Mouse (Mus musculus) cerebellum, postnatal 25 days (tissue): ENCODE data around the gene Ssr1.

ENCODE experiments used
- DNase-seq, 2 experiments: peaks; one replicate each; pipeline ENCODE4 v3.0.0; 2021; ENCODE audit warnings: mixed read lengths in 2 of 2

The Ssr1 gene

DNA sequence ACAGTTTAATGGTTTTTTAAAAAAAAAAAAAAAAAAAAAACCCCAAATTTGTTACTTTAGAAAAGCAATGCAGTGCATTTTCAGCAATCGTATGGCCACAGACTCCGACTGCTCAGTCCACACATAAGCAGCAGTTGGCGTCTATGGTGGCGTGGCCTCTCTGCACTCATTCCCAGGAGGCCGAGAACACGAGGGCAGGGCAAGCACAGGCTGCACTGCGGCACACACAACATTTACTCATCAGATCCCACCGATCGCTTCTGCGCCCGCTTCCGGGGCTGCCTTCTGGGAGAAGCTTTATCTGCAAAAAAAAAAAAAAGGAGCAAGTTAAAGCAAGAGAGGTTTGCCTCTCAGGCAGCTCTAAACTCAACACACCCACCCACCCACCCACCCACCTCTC is 14.5 kb downstream of the Ssr1 start:
- no peak for DNase-seq

DNA sequence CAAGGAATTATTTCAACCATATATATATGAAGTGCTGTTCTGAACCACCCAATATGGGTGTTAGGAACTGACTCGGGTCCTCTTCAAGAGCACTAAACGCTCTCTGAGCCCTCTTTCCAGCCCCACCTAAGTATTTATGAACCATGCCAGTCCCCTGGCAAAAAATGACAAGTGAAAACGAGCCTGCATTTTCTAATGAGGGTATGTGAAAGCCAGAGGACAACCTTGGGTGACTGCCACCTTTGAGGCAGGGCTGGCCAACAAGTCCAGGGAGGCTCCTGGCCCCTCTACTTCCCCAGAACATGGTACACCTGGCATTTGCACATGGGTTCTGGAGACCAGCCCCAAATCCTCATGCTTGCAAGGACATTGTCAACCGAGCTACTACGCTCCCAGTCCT is 19.3 kb downstream of the Ssr1 start:
- DNase-seq: no peak

DNA sequence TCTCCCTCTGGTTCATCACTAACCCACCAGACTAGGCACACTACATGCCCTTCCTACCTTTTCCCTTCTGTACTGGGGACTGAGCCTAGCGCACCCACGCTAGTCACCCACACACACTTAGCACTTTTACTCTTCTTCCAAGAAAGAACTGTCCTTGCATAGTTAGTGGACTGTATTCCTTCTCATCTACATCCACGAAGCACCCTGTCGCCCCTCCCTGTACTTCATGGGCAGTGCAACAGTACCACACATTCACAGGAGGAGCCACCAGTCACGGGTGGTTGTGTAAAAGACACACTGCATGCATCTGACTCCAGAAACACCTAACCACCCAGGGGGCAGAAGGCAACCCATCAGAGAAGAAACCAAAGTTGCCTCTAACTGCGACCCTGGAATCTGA is 20.0 kb downstream of the Ssr1 start:
- DNase-seq: no peak

DNA sequence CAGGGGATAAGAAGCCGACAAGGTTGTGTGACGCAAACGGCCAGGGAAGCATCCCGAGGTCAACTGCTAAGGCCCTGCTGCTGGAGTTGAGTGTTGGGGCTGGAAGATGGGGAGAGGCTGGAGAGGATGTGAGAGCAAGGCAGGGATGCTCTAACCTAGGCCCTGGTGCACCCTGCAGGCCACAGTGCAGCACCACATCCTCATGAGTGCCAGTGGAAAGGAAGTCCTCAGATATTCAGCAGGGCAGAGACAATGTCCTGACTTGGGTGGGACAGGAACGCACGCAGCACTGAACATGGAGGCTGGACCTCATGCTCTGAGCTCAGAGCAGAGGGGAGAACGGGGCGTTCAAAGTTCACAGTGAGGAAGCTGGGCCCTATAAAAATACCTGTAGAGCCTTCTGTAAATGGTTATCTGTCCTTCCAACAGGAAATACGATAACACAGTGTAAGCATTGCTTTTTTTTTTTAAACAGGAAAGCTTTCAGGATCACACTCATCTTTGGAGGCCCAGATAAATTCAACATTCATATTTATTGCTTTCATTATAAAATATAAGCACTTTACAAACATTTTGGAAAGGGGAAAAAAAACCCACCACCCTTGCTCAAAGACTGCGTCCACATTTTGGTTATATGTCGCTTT is 23.0 kb downstream of the Ssr1 start:
- DNase-seq: no peak

DNA sequence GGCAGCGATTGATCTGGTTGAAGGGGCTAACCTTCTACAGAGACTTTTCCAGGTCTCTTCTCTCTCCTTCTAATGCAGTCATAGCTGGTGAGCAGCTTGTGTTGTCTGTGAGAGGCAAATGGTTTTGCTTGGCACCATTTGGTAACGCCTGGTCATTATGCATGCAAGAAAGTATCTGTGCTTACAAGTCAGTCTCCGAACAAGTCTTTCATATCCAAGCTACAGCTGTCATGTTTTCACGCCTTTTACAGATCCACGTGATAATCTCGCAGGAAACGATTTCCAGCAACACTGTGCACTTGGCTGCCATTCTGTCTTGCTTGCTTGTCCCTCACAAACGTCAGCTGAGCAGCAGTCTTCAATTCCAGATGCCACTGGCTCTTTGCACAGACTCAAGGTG is 24.0 kb downstream of the Ssr1 start:
- no peak for DNase-seq

DNA sequence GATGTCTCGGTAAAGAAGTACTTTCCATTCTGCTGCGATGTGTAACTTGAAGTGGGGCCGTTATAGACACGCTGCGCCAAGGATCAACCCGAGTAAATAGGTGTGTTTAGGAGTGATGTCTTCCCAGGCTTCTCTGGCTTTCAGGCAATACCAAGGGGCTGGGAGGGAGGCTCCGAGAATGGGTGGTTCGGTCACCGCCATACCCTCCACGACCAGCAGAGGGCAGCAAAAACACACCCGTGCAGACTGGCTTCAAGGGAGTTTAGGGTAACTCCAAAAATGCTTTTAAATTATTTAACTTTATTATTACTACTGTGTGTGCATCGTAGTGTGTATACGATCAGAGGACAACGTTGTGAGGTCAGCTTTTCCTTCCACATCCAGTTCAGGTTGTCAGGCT is 24.7 kb downstream of the Ssr1 start:
- DNase-seq: peak; percentile 88 to 91

DNA sequence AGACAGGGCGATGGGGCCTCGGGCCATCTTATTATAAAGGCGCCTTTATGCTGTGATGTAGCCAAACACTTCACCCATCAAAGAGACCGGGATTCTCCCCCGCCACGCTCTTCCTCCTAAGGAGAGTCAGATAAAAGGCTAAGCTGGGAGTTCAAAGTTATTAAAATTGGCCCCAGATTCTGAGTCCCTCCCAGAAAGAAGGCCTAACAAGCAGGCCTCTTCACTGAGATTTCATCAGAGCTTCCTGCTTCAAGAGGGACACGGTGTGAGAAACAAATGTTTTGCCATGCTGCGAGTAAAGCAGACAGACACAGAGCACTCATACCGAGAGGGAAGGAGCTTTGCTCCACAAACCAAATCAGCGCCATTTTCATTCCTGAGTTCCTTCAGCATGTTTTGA is 26.5 kb downstream of the Ssr1 start:
- no peak for DNase-seq

DNA sequence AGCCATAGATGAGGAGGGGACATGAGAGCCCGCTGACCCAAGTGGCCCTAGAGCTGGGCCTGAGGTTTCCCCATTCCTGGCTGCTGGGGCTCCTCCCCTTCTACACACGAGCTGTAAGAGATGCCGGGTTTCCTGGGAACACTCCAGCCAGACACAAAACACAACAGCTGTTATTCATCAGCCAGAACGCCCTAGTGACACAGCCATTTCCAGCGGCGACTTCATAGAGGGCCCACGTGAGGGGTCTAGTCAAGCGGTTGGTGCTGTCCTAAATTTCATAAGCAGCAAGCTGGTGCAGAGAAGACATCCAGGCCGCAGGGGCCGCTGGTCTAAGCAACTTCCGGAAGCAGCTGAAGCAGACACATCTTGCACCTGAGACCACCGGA is 27.0 kb downstream of the Ssr1 start:
- no peak for DNase-seq

DNA sequence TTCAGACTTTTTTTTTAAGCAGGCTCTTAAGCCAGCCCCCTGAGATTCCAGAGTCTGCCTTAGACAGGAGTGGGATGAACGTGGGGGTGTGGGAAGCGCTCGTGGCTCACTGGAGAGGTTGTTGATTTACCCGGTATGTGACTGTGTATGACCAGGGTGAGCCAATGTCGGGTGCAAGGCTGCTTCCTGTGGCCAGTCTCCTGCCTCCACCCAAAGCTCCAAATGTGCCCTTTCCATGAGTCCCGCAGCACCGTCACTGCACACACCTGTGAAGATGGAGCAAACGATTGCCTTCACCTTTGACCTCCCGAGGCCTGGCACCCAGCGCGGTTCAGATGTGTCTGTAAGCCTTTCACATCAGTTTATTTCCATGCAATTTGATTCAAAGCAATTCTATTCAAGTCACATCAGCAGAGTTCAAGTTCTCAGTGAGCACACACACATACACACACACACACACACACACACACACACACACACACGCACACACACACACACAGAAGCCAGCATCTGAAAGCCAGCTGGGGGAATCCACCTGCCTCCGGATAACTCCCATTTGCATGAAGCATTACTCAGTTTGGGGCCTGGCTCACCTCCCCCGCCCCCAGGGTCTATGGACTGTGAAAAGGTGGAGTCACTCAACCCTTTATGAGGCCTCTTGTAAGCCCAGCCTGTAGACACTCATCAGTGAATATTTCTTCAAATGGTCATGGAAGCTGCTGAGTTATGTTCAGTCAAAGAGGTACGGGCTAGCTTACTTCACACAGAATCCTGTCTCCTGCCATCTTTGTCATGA is 27.6 kb downstream of the Ssr1 start:
- DNase-seq: no peak

DNA sequence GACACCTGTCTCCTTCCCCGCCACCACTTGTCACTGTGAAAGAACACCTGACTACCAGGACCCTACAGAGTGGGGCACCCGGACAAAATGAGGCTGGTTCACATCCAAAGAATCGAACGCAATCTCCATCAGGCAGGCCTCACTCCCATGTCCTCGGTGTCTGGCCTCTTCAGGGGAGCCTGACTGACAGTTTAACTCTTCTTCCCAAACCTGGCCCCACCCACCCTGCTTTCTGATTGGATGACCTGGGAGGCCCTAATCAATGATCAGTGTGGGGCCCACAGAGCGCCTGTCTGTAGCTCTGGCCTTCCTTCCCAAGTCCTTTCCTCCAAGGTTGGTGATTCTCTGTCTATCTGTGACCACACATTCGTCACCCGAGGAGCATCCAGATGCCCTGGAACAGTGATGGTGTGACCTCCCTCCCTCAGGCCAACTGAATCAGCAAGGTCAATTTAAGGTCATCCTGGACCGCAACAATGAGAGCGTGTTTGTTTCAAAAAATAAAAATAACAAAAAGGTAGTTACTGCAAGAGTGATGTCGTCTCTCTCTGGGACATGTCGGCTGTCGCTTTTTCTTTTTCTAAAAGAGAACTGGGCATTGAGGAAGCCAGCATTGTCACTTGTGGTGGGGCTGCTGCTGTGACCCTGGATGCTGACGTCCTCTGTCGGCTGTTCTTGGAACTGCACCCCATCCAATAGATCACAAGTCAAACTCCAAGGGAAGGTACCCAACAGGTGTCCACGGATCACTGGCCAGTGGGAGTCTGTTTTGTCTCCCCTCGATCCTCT is 28.7 kb downstream of the Ssr1 start:
- DNase-seq: no peak

DNA sequence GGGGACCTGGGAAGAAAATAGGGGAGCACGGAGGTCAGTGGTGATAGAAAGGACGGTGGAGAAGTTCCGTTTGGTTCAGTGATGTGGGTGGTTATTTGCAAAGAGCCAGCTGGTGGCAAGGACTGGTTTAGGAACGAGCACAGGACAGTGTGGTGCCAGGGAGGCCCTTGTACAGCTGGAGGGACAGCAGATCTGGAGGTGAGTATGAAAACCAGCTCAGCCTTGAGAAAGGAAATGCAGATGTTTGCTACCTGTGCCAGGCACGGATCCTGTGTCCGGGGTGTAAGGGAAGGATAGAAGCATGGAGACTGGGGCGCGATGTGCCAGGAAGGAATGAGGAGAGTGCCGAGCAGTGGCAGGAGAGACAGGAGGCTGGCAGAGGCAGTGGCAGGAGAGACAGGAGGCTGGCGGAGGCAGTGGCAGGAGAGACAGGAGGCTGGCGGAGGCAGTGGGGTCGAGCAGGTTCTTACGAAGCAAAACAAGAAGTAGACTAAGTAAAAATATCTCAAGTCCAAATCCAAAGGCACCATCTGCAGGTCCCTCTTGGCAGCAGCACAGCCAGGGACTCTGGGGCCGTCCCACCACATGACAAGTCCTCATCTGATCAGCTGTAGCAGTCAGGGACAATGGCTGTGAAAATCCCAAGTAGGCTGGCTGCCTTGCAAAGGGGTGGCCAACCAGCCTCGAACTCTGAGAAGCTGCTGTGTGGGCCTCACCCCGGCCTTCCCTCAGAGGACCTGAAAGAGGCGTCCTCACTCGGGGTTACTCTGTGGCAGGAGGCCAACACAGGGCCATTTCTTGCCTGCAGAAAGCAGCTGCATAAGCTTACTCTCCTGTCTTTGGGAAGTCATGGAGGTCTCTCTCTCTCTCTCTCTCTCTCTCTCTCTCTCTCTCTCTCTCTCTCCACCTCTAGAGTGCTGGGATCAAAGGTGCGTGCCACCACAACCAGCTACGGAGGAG is 29.6 kb downstream of the Ssr1 start:
- no peak for DNase-seq

DNA sequence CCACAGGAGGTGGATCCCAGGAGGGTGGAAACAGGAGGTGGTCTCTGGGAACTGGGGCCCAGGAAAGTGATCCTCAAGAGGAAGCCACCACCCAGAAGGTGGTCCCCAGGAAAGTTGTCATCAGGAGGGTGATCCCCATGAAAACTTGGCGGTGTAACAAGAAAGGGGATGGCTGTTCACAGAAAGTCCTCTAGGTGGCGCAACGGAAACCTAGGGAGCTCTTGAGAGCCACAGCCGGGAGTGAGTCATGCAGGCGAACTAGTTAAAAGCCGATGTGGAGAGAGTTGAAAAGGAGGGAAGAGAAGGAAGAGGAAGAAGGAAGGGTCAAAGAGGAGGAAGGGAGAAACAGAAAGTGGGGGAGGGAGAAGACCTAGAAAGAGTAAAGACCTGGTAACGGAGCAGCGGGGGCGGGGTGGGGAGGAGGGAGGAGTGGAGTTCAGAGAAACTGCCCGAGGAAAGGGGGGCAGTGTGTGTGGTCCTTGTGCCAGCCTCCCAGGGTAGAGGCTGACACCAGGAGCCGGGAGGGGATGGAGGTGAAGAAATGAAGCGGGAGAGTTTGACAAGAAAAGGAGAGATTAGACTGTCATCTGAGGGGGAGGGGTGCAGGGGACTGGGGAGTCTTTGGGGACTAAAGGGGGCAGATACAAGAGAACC is 30.5 kb downstream of the Ssr1 start:
- peak; percentile 58 to 79 for DNase-seq

DNA sequence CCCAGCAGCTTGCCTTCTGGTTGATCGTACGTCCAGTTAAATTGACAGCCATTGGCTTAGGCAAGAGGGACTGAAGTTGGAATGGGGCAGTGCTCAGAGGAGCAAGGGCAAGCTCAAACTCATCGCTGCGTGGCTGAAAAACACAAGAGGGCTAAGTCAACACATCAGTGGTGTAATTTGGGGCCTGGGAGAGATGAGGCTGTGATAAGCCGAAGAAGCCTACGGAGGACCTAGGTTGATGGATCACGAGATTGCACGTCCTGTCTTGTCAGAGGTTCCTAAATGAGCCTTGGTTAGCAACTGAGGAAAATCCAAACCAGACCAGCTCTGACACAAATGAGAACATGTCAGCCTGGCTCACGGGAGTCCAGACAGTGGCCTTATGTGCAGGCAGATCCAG is 31.5 kb downstream of the Ssr1 start:
- DNase-seq: no peak

DNA sequence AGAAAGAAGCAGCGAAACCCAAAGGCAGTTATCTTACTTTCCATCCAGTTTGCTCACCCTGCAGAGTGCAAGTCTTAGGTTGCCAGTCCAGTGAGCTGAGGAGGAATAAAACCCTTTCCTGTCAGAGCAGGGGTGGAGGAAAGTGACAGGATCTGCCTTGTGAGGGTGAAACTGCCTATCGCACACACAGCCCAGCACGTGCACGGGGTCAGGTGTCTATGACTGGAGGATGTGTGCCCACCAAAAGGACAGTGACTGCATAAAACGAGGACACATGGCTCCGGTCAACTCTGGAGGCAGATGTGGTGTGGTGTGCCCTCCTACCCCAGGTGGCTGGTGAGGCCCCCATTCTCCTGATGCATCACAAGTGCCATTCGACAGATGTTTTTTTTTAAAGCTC is 34.1 kb downstream of the Ssr1 start:
- no peak for DNase-seq

DNA sequence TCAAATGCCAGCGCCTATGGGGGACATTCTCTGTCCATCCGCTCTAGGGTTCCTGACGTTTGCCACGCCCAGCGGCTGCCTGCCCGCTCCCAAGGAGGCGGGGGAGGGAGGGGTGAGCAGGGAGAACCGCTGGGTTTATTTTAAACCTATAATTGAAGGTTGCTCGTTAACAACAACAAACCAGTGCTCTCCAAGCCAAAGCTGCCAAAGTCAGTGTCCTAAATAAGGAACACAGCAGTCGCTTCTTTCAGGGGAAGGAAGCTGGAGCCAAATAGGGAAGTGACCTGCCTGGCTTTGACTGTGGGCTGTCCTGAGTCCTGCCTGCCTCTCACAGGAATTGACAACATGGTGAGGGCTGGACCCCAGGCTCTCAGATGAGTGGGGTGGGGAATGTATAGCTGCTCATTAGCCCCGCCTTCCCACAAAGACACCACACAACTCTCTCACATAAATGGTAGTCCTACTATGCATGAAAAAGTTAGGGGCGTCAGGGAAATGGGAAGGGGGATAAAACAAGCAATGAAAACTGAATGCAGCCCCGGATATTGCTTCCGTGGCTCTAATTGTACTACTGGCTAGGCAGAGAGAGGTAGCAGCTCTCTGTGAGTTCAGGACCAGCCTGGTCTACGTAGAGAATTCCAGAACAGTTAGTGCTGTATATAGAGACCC is 34.6 kb downstream of the Ssr1 start:
- no peak for DNase-seq

DNA sequence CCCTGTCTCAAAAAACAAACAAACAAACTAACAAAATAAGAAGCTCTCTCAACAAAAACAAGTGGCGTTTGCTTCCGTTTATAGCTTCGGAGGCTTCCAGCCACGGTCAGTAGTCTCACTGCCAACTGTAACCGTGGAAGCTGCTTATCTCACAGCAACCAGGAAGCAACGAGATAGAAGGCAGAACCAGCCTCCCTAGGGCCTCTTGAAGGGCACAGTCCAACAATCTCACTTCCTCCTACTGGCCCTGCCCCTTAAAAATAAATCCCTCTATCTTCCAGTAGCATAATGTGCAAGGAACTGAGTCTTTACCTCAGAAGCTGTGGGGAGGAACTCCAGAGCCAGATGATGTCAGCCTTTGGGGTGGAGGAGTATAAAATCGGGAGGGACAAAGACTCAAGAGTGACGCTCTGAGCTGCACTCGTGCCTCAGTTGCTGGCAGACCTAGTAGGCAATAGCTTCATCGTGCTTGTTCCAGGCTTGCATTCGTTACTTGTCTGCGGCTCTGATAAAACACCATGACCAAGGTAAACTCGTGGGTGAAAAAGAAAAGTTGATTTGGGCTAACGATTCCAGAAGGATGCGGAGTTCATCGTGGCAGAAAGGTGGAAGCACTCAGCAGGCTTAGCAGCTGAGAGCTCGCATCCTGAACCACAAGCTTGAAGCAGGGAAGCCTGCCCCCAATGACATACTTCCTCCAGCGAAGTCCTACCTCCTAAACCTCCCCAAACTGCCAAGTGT is 35.3 kb downstream of the Ssr1 start:
- no peak for DNase-seq

DNA sequence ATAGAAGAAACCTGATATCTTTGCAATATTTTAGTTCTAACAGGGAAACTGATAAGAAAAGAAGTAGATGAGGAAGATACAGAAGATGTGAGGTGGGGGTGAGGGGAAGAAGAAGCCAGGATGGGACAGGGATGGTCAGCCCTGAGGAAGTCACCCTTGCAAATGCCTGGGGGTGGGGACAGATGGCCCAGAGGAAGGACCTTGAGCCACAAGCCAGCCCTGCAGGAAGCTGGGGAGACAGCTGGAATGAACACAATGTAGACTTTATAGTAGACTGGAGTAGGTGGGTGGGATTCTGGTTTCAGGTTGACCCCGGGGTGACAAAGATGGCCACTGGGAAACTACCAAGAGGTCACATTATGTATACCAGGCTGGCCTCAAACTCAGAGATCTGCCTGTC is 39.7 kb downstream of the Ssr1 start:
- DNase-seq: no peak

DNA sequence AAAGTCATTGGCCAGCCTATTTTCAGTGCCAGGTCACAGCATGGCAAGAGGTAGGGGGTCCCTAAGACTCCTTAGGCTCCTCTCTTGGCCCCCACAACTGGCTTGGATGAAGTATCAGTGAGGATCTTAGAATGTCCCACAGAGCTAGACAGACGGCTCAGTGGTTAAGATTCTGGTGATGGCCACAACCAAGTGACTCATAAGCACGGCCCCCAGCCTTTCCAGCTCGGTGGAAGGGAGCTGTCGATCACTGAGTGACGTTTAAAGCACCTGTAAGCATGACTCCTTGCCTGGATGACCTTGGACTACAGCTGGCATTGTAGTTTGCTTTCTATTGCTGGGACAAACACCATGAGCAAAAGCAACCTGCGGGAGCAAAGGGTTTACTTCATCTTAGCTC is 41.0 kb downstream of the Ssr1 start:
- no peak for DNase-seq

DNA sequence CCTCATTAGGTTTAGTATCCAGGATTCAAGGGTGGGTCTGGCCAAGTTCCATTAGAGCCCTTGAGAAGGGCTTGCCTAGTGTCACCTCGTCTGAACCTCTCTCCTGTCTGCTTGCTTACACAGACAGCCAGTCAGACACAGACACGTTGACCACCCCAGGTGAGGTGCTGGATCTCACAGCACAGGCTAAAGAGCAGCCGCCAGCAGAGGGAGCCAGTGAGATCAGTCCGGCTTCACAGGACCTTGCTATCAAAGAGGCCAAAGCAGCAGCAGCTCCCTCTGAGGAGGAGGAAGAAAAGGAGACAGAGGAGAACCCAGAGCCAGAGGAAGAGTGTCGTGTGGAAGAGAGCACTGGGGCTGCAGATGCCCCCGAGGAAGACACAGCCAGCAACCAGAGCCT is 47.3 kb downstream of the Ssr1 start:
- DNase-seq: peak; percentile 83 to 91

DNA sequence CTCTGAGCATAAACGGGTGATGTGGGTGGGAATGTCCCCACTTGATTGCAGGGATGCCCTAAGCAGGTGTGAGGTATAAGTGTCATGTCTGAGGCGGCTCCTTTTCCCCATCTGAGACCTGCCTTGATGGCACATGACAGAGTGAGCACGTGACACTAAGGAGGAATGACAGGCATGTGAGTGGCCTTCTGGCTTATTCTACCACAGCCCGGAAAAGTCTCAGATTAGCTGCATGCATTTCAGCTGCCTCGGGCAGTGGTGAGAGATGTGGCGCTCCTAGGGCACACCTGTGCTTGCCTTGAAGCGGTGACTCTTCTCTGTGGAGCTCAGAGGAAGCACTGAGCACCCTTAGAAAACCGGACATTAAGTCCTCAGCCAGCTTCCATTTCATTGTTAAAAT is 48.6 kb downstream of the Ssr1 start:
- no peak for DNase-seq

DNA sequence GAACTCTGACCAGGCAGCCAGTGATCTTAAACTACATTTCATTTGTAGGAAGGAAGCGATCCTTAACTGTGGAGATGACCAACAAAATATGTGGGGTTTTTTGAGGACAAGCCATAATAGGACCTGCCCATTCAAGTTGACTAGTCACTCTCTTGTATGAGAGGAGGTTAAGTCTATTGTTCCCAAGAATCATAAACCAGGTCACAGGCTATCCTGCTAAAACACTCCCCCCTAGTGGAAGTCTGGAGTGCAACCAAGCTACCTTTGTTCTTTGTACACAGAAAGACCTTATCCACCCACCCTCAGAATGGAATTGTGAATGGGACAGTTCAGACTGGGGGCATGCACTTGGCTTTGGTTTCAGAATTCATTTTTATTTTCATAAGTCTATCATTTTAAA is 49.7 kb downstream of the Ssr1 start:
- no peak for DNase-seq
